In the genomic region with DNA sequence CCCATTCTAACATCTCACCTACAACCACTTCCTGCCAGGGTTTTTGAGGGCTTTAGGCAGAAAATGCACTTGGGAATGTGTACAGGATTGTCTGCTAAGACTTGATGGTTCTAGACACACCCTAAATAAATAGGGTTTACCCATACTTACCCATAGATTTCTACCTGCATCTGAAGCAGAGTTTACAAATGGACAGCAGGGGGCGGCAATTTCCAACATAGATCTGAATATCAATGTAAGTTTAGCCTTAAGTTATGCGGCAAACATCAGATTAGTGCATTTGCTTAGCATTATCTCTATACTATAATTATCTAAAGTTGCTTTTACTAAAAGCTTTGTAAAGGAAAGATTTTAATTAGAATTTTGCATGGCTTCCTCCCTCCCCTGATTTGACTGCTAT, we compare ENCODE assay signal across 9 mouse cellular contexts.
A peak's percentile ranks its signal among the peaks of the same experiment; 100 is the strongest.
DNase-seq lines count a peak whose midpoint lies in the region; ATAC-seq lines count a peak whose summit lies in the region.
"Had no signal": no experiment of that assay in that cellular context is flagged by ENCODE, and none has a peak within 500 bp of the region (broad histone marks: within the 10 kb centered on the region; RNA-seq: fewer than 3 reads in every experiment).

No protein-coding gene starts in this region.

- H3K9ac ChIP-seq in midbrain, embryonic 16.5 days (ENCODE audit: low read depth, low read length), result no peak overlapping the region
- H3K9ac ChIP-seq: heart, embryonic 13.5 days had no signal

- no peak overlapping the region for H3K4me2 ChIP-seq in midbrain, embryonic 16.5 days (ENCODE audit: low read length)
- H3K4me2 ChIP-seq: heart, embryonic 13.5 days had no signal

- H3K4me3 ChIP-seq in heart, embryonic 10.5 days, result no peak overlapping the region
- no peak overlapping the region for H3K4me3 ChIP-seq in midbrain, embryonic 16.5 days (ENCODE audit: low read depth, low read length)
- H3K4me3 ChIP-seq: heart, embryonic 13.5 days had no signal

- H3K27ac ChIP-seq in heart, embryonic 10.5 days, result no peak overlapping the region
- H3K27ac ChIP-seq in midbrain, embryonic 16.5 days (ENCODE audit: low read length), result no peak overlapping the region
- H3K27ac ChIP-seq: heart, embryonic 13.5 days had no signal

- no peaks in the 10 kb centered on the region for H3K36me3 ChIP-seq in heart, embryonic 10.5 days
- H3K36me3 ChIP-seq in midbrain, embryonic 16.5 days (ENCODE audit: control insufficient read depth, insufficient read depth, low read length), result no peaks in the 10 kb centered on the region
- H3K36me3 ChIP-seq: heart, embryonic 13.5 days had no signal

- no peaks in the 10 kb centered on the region for H3K27me3 ChIP-seq in heart, embryonic 10.5 days (ENCODE audit: insufficient read depth, poor library complexity, severe bottlenecking)
- H3K27me3 ChIP-seq in midbrain, embryonic 16.5 days (ENCODE audit: control insufficient read depth, insufficient read depth, low read depth, low read length), result no peaks in the 10 kb centered on the region
- H3K27me3 ChIP-seq: heart, embryonic 13.5 days had no signal

- 62% methylated on average over 2 of the region's 2 CpGs for WGBS in heart, embryonic 10.5 days
- 59% methylated on average over 2 of the region's 2 CpGs for WGBS in midbrain, embryonic 16.5 days

- peak; percentile 13 to 32 for DNase-seq in heart, postnatal 10 days
- DNase-seq in heart, embryonic 10.5 days (ENCODE audit: low spot score), result no peak
- peak; percentile 3 for DNase-seq in ovary, postnatal 36 days (ENCODE audit: low spot score)
- DNase-seq in ovary, postnatal 10 days (ENCODE audit: low spot score), result no peak
- DNase-seq in adrenal gland, postnatal 25 days, result peak; percentile 17
- DNase-seq in lung, postnatal 14 days, result peak; percentile 11
- no peak for DNase-seq in heart, adult 11 months

- no peaks in the 10 kb centered on the region for H3K4me1 ChIP-seq in heart, embryonic 10.5 days
- H3K4me1 ChIP-seq in midbrain, embryonic 16.5 days (ENCODE audit: control insufficient read depth, insufficient read depth, low read length), result no peaks in the 10 kb centered on the region

- ATAC-seq in midbrain, embryonic 16.5 days, result no peak

- no peaks in the 10 kb centered on the region for H3K9me3 ChIP-seq in heart, embryonic 10.5 days
- H3K9me3 ChIP-seq in midbrain, embryonic 16.5 days (replicated peaks; ENCODE audit: control insufficient read depth, low read length, poor library complexity, severe bottlenecking), result no peaks in the 10 kb centered on the region
- H3K9me3 ChIP-seq: heart, embryonic 13.5 days had no signal

- intact Hi-C loops in heart, postnatal 10 days (cut with DNase I), result loop anchor here (5.0 kb wide), 1 partner anchor 704 kb away; no protein-coding TSS in a partner anchor

Comparison
In these comparisons a context has a peak if more than half of its experiments do, and no peak if none do; other contexts are left out.
1. DNase-seq: peak in heart, postnatal 10 days (2 of 2), ovary, postnatal 36 days (single experiment), adrenal gland, postnatal 25 days (single experiment) and lung, postnatal 14 days (single experiment); none in heart, embryonic 10.5 days (single experiment), ovary, postnatal 10 days (single experiment) and heart, adult 11 months (single experiment).